Mouse (Mus musculus): ENCODE results near the gene 1300017J02Rik. TPM values are rescaled to one million over a fixed set of nuclear protein-coding genes. Genes with fewer than 3 reads are reported as not detected.
A peak's percentile ranks its signal among the peaks of the same experiment; 100 is the strongest.

1300017J02Rik gene
- polyA plus RNA-seq, 1 experiment from 2014 or later = 0.71 TPM

DNA sequence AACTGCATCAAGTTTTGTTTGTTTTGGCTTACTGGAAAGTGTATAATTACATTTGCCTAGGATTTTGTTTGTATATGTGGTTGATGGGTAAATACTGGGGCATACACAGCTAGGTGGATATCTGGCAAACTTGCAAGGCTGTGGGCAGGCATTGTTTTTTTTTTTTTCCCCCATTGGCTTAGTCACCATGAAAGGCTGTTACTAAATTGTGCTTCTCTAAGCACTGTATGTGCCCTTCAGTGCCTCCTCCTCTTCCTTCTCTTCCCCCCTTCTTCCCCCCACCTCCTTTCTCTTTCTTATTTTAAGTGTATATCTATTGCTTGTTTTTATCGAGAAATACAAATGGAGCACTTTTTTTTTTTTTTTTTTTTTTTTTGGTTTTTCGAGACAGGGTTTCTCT, 19.8 kb upstream of the 1300017J02Rik start:
- Histone ChIP-seq H3K36me3 (ENCODE audit: control insufficient read depth, insufficient read depth, low read length) (peaks cover 89% of the 10 kb centered on the region), H3K4me2 (ENCODE audit: low read depth, low read length) (no peak overlapping the region), H3K4me1 (ENCODE audit: control insufficient read depth, insufficient read depth, low read length) (no peaks in the 10 kb centered on the region), H3K27me3 (replicated peaks; ENCODE audit: control insufficient read depth, insufficient read depth, low read length) (no peaks in the 10 kb centered on the region), H3K9me3 (ENCODE audit: control insufficient read depth, low read length) (no peaks in the 10 kb centered on the region), H3K9ac (ENCODE audit: low read depth, low read length) (no peak overlapping the region), H3K27ac (replicated peaks; ENCODE audit: low read depth, low read length) (no peak overlapping the region), H3K4me3 (ENCODE audit: low read depth, low read length) (no peak overlapping the region)
- DNase-seq (ENCODE audit: low spot score) (peak; percentile 14), ATAC-seq (ENCODE audit: low read depth) (0 out of 2 replicates have a peak, but pooled peaks have one; percentile 18)
- WGBS = 81% methylated on average over 1 of the region's 2 CpGs

DNA sequence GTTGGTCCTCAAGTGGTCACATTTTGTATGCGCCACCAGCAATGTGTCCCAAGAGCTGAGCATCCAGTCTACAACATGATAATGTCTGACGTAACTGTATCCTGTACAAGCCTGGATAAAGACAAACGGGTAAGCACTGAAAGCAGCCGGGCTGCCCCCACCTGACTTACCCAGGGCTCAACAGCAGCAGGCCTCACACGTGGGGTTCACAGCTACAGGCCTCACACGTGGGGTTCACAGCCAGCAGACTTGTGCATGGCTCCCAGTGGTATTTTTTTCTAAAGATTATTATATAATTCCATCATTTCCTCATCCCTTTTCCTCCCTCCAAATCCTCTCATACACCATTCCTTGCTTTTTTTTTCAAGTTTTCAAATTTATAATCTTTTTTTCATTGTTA, 5.0 kb upstream of the 1300017J02Rik start:
- Histone ChIP-seq H3K4me1 (ENCODE audit: control insufficient read depth, insufficient read depth, low read length) (peaks cover 4% of the 10 kb centered on the region; the same call in 1 of the 2 replicates), H3K27me3 (replicated peaks; ENCODE audit: control insufficient read depth, insufficient read depth, low read length) (no peaks in the 10 kb centered on the region), H3K9ac (ENCODE audit: low read depth, low read length) (no peak overlapping the region), H3K9me3 (ENCODE audit: control insufficient read depth, low read length) (no peaks in the 10 kb centered on the region), H3K4me3 (ENCODE audit: low read depth, low read length) (no peak overlapping the region), H3K27ac (replicated peaks; ENCODE audit: low read depth, low read length) (no peak overlapping the region), H3K36me3 (ENCODE audit: control insufficient read depth, insufficient read depth, low read length) (peaks cover 74% of the 10 kb centered on the region), H3K4me2 (ENCODE audit: low read depth, low read length) (no peak overlapping the region)
- 74% methylated on average over 6 of the region's 6 CpGs for WGBS
- no peak for ATAC-seq (ENCODE audit: low read depth)
- DNase-seq (ENCODE audit: low spot score) = no peak

DNA sequence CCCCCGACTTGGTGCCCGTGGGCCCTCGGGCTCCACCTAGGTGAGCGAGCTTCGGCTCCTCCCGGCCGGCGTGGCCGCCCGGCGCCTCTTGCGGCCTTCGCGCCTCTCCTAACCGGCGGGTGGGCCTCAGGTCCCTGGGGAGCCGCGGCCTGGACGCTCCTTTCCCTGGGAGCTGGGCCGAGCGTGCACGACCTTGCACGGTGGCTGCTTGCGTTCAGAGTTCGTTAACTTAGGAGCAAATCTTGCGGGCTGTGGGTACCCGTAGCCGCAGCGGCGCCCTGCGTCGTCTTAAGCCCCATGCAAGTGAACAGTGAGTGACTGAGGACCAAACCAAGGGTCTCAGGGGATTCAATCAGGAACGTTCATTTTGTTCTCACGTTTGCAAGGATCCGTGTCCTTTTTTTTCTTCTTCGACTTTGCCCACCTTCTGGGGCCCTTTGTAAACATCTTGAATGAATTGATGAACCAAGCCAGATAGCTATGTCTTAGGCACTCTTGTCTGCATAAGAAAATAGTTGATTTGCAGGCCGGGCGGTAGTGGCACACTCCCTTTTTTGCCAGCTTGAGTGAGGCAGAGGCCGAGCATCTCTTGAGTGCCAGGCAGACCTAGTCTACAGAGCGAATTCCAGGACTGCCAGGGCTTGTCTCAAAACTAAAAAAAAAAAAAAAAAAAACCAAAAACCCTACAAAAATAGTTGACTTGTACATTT, 605 bp upstream of the 1300017J02Rik start:
- under 1% methylated on average over 16 of the region's 40 CpGs for WGBS
- H3K9me3 ChIP-seq (ENCODE audit: control insufficient read depth, low read length) = no peaks in the 10 kb centered on the region
- DNase-seq (ENCODE audit: low spot score) = peak; percentile 54

DNA sequence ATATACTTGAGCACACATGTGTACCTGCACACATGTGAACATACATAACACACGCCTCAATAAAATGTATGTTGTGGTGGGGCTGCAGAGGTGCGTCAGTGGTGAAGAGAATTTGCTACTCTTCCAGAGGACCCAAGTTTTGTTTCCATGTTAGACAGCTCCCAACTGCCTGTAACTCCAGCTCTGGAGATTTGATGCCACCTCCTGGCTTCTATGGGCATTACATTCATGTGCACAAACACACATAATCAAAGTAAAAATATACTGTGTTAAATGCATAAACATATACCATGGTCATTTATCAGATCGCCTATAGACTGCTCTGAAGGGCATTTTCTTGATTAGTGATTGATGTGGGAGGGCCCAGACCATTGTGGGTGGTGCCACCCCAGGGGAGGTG, 2.2 kb downstream of the 1300017J02Rik start:
- H3K4me1 ChIP-seq (ENCODE audit: control insufficient read depth, insufficient read depth, low read length) = peaks cover 4% of the 10 kb centered on the region; the same call in 1 of the 2 replicates
- no peak overlapping the region for H3K27ac ChIP-seq (replicated peaks; ENCODE audit: low read depth, low read length)
- ATAC-seq (ENCODE audit: low read depth) (no peak), DNase-seq (ENCODE audit: low spot score) (peak; percentile 65)
- no peak overlapping the region for H3K4me2 ChIP-seq (ENCODE audit: low read depth, low read length)
- H3K9me3 ChIP-seq (ENCODE audit: control insufficient read depth, low read length) = no peaks in the 10 kb centered on the region
- H3K9ac ChIP-seq (ENCODE audit: low read depth, low read length) = no peak overlapping the region
- H3K4me3 ChIP-seq (ENCODE audit: low read depth, low read length) = no peak overlapping the region
- H3K27me3 ChIP-seq (replicated peaks; ENCODE audit: control insufficient read depth, insufficient read depth, low read length) = no peaks in the 10 kb centered on the region
- 55% methylated on average over 3 of the region's 3 CpGs for WGBS
- peaks cover 10% of the 10 kb centered on the region; the same call in 1 of the 2 replicates for H3K36me3 ChIP-seq (ENCODE audit: control insufficient read depth, insufficient read depth, low read length)

More for the DNA sequence above, 605 bp upstream of the 1300017J02Rik start:
- ATAC-seq (ENCODE audit: low read depth) = peak; percentile 71
- Histone ChIP-seq H3K36me3 (ENCODE audit: control insufficient read depth, insufficient read depth, low read length) (peaks cover 36% of the 10 kb centered on the region), H3K4me1 (ENCODE audit: control insufficient read depth, insufficient read depth, low read length) (peaks cover 4% of the 10 kb centered on the region; the same call in 1 of the 2 replicates), H3K4me3 (ENCODE audit: low read depth, low read length) (peak overlapping the region; percentile 98), H3K9ac (ENCODE audit: low read depth, low read length) (peak overlapping the region; percentile 95), H3K27me3 (replicated peaks; ENCODE audit: control insufficient read depth, insufficient read depth, low read length) (no peaks in the 10 kb centered on the region), H3K4me2 (ENCODE audit: low read depth, low read length) (peak overlapping the region; percentile 79), H3K27ac (replicated peaks; ENCODE audit: low read depth, low read length) (peak overlapping the region; percentile 83)

DNA sequence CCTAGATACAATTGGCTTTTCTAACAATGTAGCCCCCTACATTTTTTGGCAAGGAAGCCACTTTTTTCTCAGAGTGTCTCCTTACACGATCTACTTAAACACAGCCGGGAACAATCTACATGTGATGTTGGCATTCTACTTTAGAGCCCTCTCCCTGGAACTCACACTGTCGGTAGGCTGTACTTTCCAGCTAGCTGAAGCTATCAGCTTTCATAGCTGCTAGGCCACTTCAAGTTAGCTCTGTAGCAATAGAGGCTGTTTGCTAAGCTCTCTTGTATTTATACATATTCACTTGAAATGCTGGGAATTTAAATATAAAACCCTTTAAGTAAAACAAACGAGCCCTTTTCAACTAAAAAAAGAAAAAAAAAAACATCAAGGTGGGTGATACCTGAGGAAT, 2.6 kb downstream of the 1300017J02Rik start:
- Histone ChIP-seq H3K9ac (ENCODE audit: low read depth, low read length) (no peak overlapping the region), H3K36me3 (ENCODE audit: control insufficient read depth, insufficient read depth, low read length) (peaks cover 5% of the 10 kb centered on the region; the same call in 1 of the 2 replicates), H3K4me3 (ENCODE audit: low read depth, low read length) (no peak overlapping the region), H3K27ac (replicated peaks; ENCODE audit: low read depth, low read length) (no peak overlapping the region), H3K9me3 (ENCODE audit: control insufficient read depth, low read length) (no peaks in the 10 kb centered on the region), H3K4me2 (ENCODE audit: low read depth, low read length) (no peak overlapping the region), H3K27me3 (replicated peaks; ENCODE audit: control insufficient read depth, insufficient read depth, low read length) (no peaks in the 10 kb centered on the region), H3K4me1 (ENCODE audit: control insufficient read depth, insufficient read depth, low read length) (peaks cover 4% of the 10 kb centered on the region; the same call in 1 of the 2 replicates)
- 65% methylated on average over 4 of the region's 4 CpGs for WGBS
- peak; percentile 20 for DNase-seq (ENCODE audit: low spot score)
- no peak for ATAC-seq (ENCODE audit: low read depth)

DNA sequence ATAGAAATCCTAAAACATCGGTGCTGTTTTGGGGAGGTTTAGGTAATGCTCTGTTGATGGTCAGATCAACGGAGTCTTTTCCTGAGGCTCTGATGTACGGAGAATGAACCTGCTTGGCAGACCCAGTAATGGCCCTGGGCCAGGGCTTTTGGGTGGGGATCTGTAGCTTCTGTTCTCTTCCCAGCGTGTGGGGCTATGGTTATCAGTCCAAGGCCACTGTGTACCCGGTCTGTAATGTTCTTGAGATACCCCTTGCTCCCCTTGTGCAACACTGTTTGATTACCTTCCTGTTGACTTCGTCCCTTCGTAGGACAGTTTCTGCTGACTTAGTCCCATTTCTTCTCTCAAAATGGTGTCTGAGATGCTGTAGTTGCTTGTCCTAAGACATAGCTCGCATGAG, 3.8 kb downstream of the 1300017J02Rik start:
- 94% methylated on average over 8 of the region's 8 CpGs for WGBS
- no peak overlapping the region for H3K9ac ChIP-seq (ENCODE audit: low read depth, low read length)
- no peaks in the 10 kb centered on the region for H3K27me3 ChIP-seq (replicated peaks; ENCODE audit: control insufficient read depth, insufficient read depth, low read length)
- no peak overlapping the region for H3K4me2 ChIP-seq (ENCODE audit: low read depth, low read length)
- H3K4me1 ChIP-seq (ENCODE audit: control insufficient read depth, insufficient read depth, low read length) = no peaks in the 10 kb centered on the region
- no peak for ATAC-seq (ENCODE audit: low read depth)
- H3K9me3 ChIP-seq (ENCODE audit: control insufficient read depth, low read length) = no peaks in the 10 kb centered on the region
- DNase-seq (ENCODE audit: low spot score) = no peak
- no peak overlapping the region for H3K4me3 ChIP-seq (ENCODE audit: low read depth, low read length)
- H3K36me3 ChIP-seq (ENCODE audit: control insufficient read depth, insufficient read depth, low read length) = no peaks in the 10 kb centered on the region
- H3K27ac ChIP-seq (replicated peaks; ENCODE audit: low read depth, low read length) = no peak overlapping the region

DNA sequence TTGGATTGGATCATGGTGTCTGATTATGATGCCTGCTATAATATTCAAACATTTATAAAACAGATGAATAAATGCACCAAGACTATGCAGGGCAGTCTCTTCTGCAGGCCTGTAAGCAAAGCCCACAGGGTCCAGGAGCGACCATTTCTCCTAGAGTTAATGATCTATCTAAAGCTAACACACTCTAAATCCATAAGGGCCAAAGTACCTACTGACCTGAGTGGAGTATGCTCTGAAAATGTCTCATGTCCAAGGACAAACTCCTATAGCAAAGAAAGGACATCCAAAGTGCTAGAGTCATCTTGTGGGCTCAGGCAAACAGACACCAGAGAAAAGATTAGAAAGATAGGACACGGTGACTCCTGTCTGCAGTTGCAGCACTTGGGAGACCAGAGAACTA, 10.4 kb downstream of the 1300017J02Rik start:
- H3K36me3 ChIP-seq (ENCODE audit: control insufficient read depth, insufficient read depth, low read length) = no peaks in the 10 kb centered on the region
- 96% methylated on average over 2 of the region's 2 CpGs for WGBS
- H3K4me2 ChIP-seq (ENCODE audit: low read depth, low read length) = no peak overlapping the region
- no peaks in the 10 kb centered on the region for H3K27me3 ChIP-seq (replicated peaks; ENCODE audit: control insufficient read depth, insufficient read depth, low read length)
- H3K9ac ChIP-seq (ENCODE audit: low read depth, low read length) = no peak overlapping the region
- H3K4me1 ChIP-seq (ENCODE audit: control insufficient read depth, insufficient read depth, low read length) = no peaks in the 10 kb centered on the region
- no peak overlapping the region for H3K4me3 ChIP-seq (ENCODE audit: low read depth, low read length)
- ATAC-seq (ENCODE audit: low read depth) = no peak
- H3K27ac ChIP-seq (replicated peaks; ENCODE audit: low read depth, low read length) = no peak overlapping the region
- H3K9me3 ChIP-seq (ENCODE audit: control insufficient read depth, low read length) = no peaks in the 10 kb centered on the region
- DNase-seq (ENCODE audit: low spot score) = no peak

DNA sequence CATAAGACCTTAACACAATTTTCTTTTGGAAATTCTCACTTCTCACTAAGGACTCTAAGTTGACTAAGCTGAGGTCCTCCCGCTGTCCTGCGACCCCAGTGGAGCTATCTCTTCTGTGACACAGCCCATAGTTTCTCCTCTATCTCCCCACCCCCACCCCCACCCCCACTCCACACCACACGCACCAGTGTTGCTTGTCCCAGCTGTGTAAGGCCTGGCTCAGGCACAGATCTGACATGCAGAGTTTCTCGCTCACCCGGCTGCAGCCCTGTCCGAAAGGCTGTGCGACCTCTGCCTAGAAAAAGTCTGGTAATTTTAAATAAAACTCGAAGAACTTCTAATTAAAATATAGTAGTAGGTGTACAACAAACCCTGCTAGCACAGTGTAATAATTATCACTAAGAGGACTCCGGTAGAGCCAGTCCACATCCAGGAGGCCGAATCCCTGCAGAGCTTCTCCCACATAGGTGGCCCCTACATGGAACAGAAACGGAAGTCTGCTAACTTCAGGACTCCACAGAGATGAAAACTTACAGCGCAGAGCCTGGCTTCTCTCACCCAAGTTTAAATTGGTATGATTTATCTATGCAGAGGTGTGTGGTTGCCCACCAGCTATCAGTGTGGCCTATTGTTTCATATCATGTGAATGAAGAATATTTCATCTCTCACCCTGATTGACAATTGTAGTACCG, 16.2 kb downstream of the 1300017J02Rik start:
- H3K4me2 ChIP-seq (ENCODE audit: low read depth, low read length) = no peak overlapping the region
- WGBS = 85% methylated on average over 13 of the region's 13 CpGs
- H3K4me3 ChIP-seq (ENCODE audit: low read depth, low read length) = no peak overlapping the region
- DNase-seq (ENCODE audit: low spot score) = no peak
- no peaks in the 10 kb centered on the region for H3K36me3 ChIP-seq (ENCODE audit: control insufficient read depth, insufficient read depth, low read length)
- H3K4me1 ChIP-seq (ENCODE audit: control insufficient read depth, insufficient read depth, low read length) = no peaks in the 10 kb centered on the region
- no peak overlapping the region for H3K9ac ChIP-seq (ENCODE audit: low read depth, low read length)
- H3K27me3 ChIP-seq (replicated peaks; ENCODE audit: control insufficient read depth, insufficient read depth, low read length) = no peaks in the 10 kb centered on the region
- H3K9me3 ChIP-seq (ENCODE audit: control insufficient read depth, low read length) = no peaks in the 10 kb centered on the region
- no peak for ATAC-seq (ENCODE audit: low read depth)
- no peak overlapping the region for H3K27ac ChIP-seq (replicated peaks; ENCODE audit: low read depth, low read length)
